Mouse (Mus musculus): ENCODE measurements at regions not wholly inside any gene's neighbourhood (a gene's known extent, or its start where the extent isn't known, plus 50 kb on each side); places are given as distances from the start of the nearest gene placed in this dataset.

GRCm38 (mm10) chr14:24961721-24962120 is 474.8 kb downstream of the Rps24 start:
- Histone ChIP-seq H3K4me1 (ENCODE audit: control insufficient read depth, insufficient read depth) (no peaks in the 10 kb centered on the region), H3K27me3 (ENCODE audit: control insufficient read depth, insufficient read depth, low read length) (no peaks in the 10 kb centered on the region), H3K4me3 (ENCODE audit: low read depth, low read length) (no peak overlapping the region), H3K9me3 (replicated peaks; ENCODE audit: control insufficient read depth, low read length) (no peaks in the 10 kb centered on the region), H3K27ac (ENCODE audit: low read depth) (no peak overlapping the region), H3K4me2 (ENCODE audit: low read depth, low read length) (no peak overlapping the region), H3K9ac (replicated peaks; ENCODE audit: low read depth, low read length) (no peak overlapping the region), H3K36me3 (replicated peaks; ENCODE audit: control insufficient read depth, insufficient read depth, low read length) (no peaks in the 10 kb centered on the region)
- ATAC-seq (ENCODE audit: insufficient read depth, low read depth) (no peak), DNase-seq (ENCODE audit: low spot score) (no peak)
- TF ChIP-seq EP300 (IDR thresholded peaks at IDR 0.05; ENCODE audit: low read depth), result no peak
- TF ChIP-seq CTCF (IDR thresholded peaks at IDR 0.05; ENCODE audit: low read depth), result no peak
- WGBS, result 74% methylated on average over 3 of the region's 3 CpGs

GRCm38 (mm10) chr14:24969584-24969983 is 482.7 kb downstream of the Rps24 start:
- H3K27me3 ChIP-seq (ENCODE audit: control insufficient read depth, insufficient read depth, low read length), result no peaks in the 10 kb centered on the region
- no peaks in the 10 kb centered on the region for H3K4me1 ChIP-seq (ENCODE audit: control insufficient read depth, insufficient read depth)
- ATAC-seq (ENCODE audit: insufficient read depth, low read depth) (no peak), DNase-seq (ENCODE audit: low spot score) (no peak)
- WGBS, result 67% methylated on average over 2 of the region's 2 CpGs
- no peaks in the 10 kb centered on the region for H3K36me3 ChIP-seq (replicated peaks; ENCODE audit: control insufficient read depth, insufficient read depth, low read length)
- no peak for TF ChIP-seq EP300 (IDR thresholded peaks at IDR 0.05; ENCODE audit: low read depth)
- TF ChIP-seq CTCF (IDR thresholded peaks at IDR 0.05; ENCODE audit: low read depth), result no peak
- no peak overlapping the region for H3K27ac ChIP-seq (ENCODE audit: low read depth)
- H3K9me3 ChIP-seq (replicated peaks; ENCODE audit: control insufficient read depth, low read length), result no peaks in the 10 kb centered on the region
- no peak overlapping the region for H3K4me2 ChIP-seq (ENCODE audit: low read depth, low read length)
- no peak overlapping the region for H3K4me3 ChIP-seq (ENCODE audit: low read depth, low read length)
- H3K9ac ChIP-seq (replicated peaks; ENCODE audit: low read depth, low read length), result no peak overlapping the region

- H3K9ac ChIP-seq (replicated peaks; ENCODE audit: low read depth, low read length), result no peak overlapping the region
- WGBS, result 84% methylated on average over 7 of the region's 7 CpGs
- H3K9me3 ChIP-seq (replicated peaks; ENCODE audit: control insufficient read depth, low read length), result no peaks in the 10 kb centered on the region
- ATAC-seq (ENCODE audit: insufficient read depth, low read depth) (no peak), DNase-seq (ENCODE audit: low spot score) (no peak)
- TF ChIP-seq EP300 (IDR thresholded peaks at IDR 0.05; ENCODE audit: low read depth), result no peak
- no peak overlapping the region for H3K27ac ChIP-seq (ENCODE audit: low read depth)
- H3K4me3 ChIP-seq (ENCODE audit: low read depth, low read length), result no peak overlapping the region
- H3K4me2 ChIP-seq (ENCODE audit: low read depth, low read length), result no peak overlapping the region
- H3K27me3 ChIP-seq (ENCODE audit: control insufficient read depth, insufficient read depth, low read length), result no peaks in the 10 kb centered on the region
- H3K4me1 ChIP-seq (ENCODE audit: control insufficient read depth, insufficient read depth), result no peaks in the 10 kb centered on the region
- no peaks in the 10 kb centered on the region for H3K36me3 ChIP-seq (replicated peaks; ENCODE audit: control insufficient read depth, insufficient read depth, low read length)
Observed at GRCm38 (mm10) chr14:24972357-24972756, 485.4 kb downstream of the Rps24 start.

DNA sequence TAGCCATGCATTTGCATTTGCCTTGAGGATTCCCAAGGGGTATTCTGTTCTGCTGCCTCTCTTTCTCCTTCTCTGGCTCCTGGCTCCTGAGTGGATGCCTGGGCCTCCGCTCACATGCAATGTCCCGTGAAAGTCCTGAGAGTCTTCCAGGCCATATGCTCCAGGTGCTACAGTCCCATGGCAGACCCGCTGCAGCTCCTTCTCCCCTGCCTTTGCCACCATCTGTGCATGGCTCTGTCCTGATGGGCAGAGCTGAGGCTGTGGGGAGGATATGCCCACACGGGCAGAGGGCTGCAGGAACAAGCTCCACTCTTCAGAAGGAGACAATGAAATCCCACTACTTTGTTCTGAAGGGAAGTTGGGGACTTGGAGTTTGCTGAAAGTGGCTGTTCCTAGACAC is 485.9 kb upstream of the Zmiz1 start:
- H3K27ac ChIP-seq (ENCODE audit: low read depth), result no peak overlapping the region
- ATAC-seq (ENCODE audit: insufficient read depth, low read depth) (no peak), DNase-seq (ENCODE audit: low spot score) (no peak)
- TF ChIP-seq CTCF (IDR thresholded peaks at IDR 0.05; ENCODE audit: low read depth), result no peak
- no peak for TF ChIP-seq EP300 (IDR thresholded peaks at IDR 0.05; ENCODE audit: low read depth)
- H3K4me3 ChIP-seq (ENCODE audit: low read depth, low read length), result no peak overlapping the region
- H3K36me3 ChIP-seq (replicated peaks; ENCODE audit: control insufficient read depth, insufficient read depth, low read length), result no peaks in the 10 kb centered on the region
- 75% methylated on average over 4 of the region's 4 CpGs for WGBS
- no peak overlapping the region for H3K4me2 ChIP-seq (ENCODE audit: low read depth, low read length)
- no peaks in the 10 kb centered on the region for H3K4me1 ChIP-seq (ENCODE audit: control insufficient read depth, insufficient read depth)
- H3K27me3 ChIP-seq (ENCODE audit: control insufficient read depth, insufficient read depth, low read length), result no peaks in the 10 kb centered on the region
- no peak overlapping the region for H3K9ac ChIP-seq (replicated peaks; ENCODE audit: low read depth, low read length)
- H3K9me3 ChIP-seq (replicated peaks; ENCODE audit: control insufficient read depth, low read length), result no peaks in the 10 kb centered on the region

DNA sequence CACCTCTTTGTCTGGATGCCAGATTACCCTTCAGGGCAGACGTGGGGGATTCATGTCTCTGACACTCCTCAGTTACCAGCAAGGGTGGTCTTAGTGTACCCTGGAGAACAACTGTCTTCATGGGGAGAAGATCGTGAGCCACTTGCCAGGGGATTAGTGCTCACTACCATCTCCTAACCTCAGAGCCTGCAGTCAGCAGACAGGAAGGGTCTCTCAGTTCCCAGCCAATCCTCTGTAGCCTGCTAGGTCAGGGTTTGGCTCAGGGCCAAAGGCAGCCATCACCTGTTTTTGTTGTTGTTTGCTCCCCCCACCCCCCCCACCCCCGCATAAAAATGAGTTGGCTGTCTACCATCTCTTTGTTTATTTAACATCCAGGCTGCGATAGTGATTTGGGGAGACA is 485.4 kb upstream of the Zmiz1 start:
- H3K9me3 ChIP-seq (replicated peaks; ENCODE audit: control insufficient read depth, low read length), result no peaks in the 10 kb centered on the region
- no peak for TF ChIP-seq EP300 (IDR thresholded peaks at IDR 0.05; ENCODE audit: low read depth)
- no peak for TF ChIP-seq CTCF (IDR thresholded peaks at IDR 0.05; ENCODE audit: low read depth)
- H3K4me3 ChIP-seq (ENCODE audit: low read depth, low read length), result no peak overlapping the region
- no peak overlapping the region for H3K27ac ChIP-seq (ENCODE audit: low read depth)
- H3K27me3 ChIP-seq (ENCODE audit: control insufficient read depth, insufficient read depth, low read length), result no peaks in the 10 kb centered on the region
- no peaks in the 10 kb centered on the region for H3K4me1 ChIP-seq (ENCODE audit: control insufficient read depth, insufficient read depth)
- H3K36me3 ChIP-seq (replicated peaks; ENCODE audit: control insufficient read depth, insufficient read depth, low read length), result no peaks in the 10 kb centered on the region
- H3K9ac ChIP-seq (replicated peaks; ENCODE audit: low read depth, low read length), result no peak overlapping the region
- WGBS, result 55% methylated on average over 4 of the region's 4 CpGs
- no peak overlapping the region for H3K4me2 ChIP-seq (ENCODE audit: low read depth, low read length)
- ATAC-seq (ENCODE audit: insufficient read depth, low read depth) (no peak), DNase-seq (ENCODE audit: low spot score) (no peak)

- Histone ChIP-seq H3K27ac (ENCODE audit: low read depth) (no peak overlapping the region), H3K9ac (replicated peaks; ENCODE audit: low read depth, low read length) (no peak overlapping the region), H3K4me2 (ENCODE audit: low read depth, low read length) (no peak overlapping the region), H3K36me3 (replicated peaks; ENCODE audit: control insufficient read depth, insufficient read depth, low read length) (no peaks in the 10 kb centered on the region), H3K4me3 (ENCODE audit: low read depth, low read length) (no peak overlapping the region), H3K4me1 (ENCODE audit: control insufficient read depth, insufficient read depth) (no peaks in the 10 kb centered on the region), H3K27me3 (ENCODE audit: control insufficient read depth, insufficient read depth, low read length) (no peaks in the 10 kb centered on the region), H3K9me3 (replicated peaks; ENCODE audit: control insufficient read depth, low read length) (peaks cover 4% of the 10 kb centered on the region; the same call in 1 of the 2 replicates)
- no peak for ATAC-seq (ENCODE audit: insufficient read depth, low read depth)
- TF ChIP-seq CTCF (IDR thresholded peaks at IDR 0.05; ENCODE audit: low read depth) (no peak), EP300 (IDR thresholded peaks at IDR 0.05; ENCODE audit: low read depth) (no peak)
- no peak for DNase-seq (ENCODE audit: low spot score)
- WGBS, result 84% methylated on average over 8 of the region's 8 CpGs
Observed at GRCm38 (mm10) chr14:24982489-24982888, 476.5 kb upstream of the Zmiz1 start.
